In genomic region chr7:28263786-28264185, GRCm38 (mm10) we compare ENCODE assay signal across 9 mouse cellular contexts. TPM values are rescaled to one million over a fixed set of nuclear protein-coding genes. Genes with fewer than 3 reads are reported as not detected.
DNase-seq lines count a peak whose midpoint lies in the region; ATAC-seq and TF ChIP-seq lines count a peak whose summit lies in the region.
"Had no signal": no experiment of that assay in that cellular context is flagged by ENCODE, and none has a peak within 500 bp of the region (broad histone marks: within the 10 kb centered on the region; RNA-seq: fewer than 3 reads in every experiment).

No protein-coding gene starts in this region.

- no peak for TF ChIP-seq CTCF in G1E (IDR thresholded peaks at IDR 0.05; ENCODE audit: low read depth, low read length)
- peak; percentile 32 for TF ChIP-seq CTCF in hindbrain, postnatal 0 days (IDR thresholded peaks at IDR 0.05; ENCODE audit: low read depth)
- TF ChIP-seq CTCF in lung, adult 2 months (IDR thresholded peaks at IDR 0.05; ENCODE audit: insufficient read depth, low read length): no peak

- TF ChIP-seq POLR2A in lung, adult 2 months (IDR thresholded peaks at IDR 0.05; ENCODE audit: borderline replicate concordance, extremely low read depth, low read depth, low read length): no peak

- H3K36me3 ChIP-seq in hindbrain, embryonic 11.5 days (ENCODE audit: control insufficient read depth, insufficient read depth, low read length): no peaks in the 10 kb centered on the region
- H3K36me3 ChIP-seq in hindbrain, embryonic 16.5 days (ENCODE audit: control insufficient read depth, insufficient read depth, low read length): no peaks in the 10 kb centered on the region
- H3K36me3 ChIP-seq in G1E (replicated peaks): no peaks in the 10 kb centered on the region
- no peaks in the 10 kb centered on the region for H3K36me3 ChIP-seq in hindbrain, postnatal 0 days (ENCODE audit: insufficient read depth, low read length)
- H3K36me3 ChIP-seq: hindbrain, embryonic 15.5 days had no signal

- H3K4me3 ChIP-seq in hindbrain, embryonic 11.5 days (ENCODE audit: low read depth, low read length): no peak overlapping the region
- no peak overlapping the region for H3K4me3 ChIP-seq in hindbrain, embryonic 16.5 days (ENCODE audit: low read length)
- no peak overlapping the region for H3K4me3 ChIP-seq in G1E (ENCODE audit: low read depth, low read length)
- H3K4me3 ChIP-seq in hindbrain, postnatal 0 days (ENCODE audit: low read length): no peak overlapping the region
- H3K4me3 ChIP-seq in lung, adult 2 months (replicated peaks; ENCODE audit: extremely low read depth, low read depth, low read length): no peak overlapping the region
- H3K4me3 ChIP-seq: hindbrain, embryonic 15.5 days had no signal

- no peaks in the 10 kb centered on the region; the same call in 1 of the 2 replicates for H3K27me3 ChIP-seq in hindbrain, embryonic 11.5 days (ENCODE audit: control insufficient read depth, insufficient read depth, low read length)
- no peaks in the 10 kb centered on the region for H3K27me3 ChIP-seq in hindbrain, embryonic 16.5 days (replicated peaks; ENCODE audit: control insufficient read depth, insufficient read depth, low read length)
- peaks cover 13% of the 10 kb centered on the region for H3K27me3 ChIP-seq in G1E (ENCODE audit: insufficient read depth, low read length)
- H3K27me3 ChIP-seq in hindbrain, postnatal 0 days (ENCODE audit: insufficient read depth, low read length): no peaks in the 10 kb centered on the region

- H3K9ac ChIP-seq in hindbrain, embryonic 11.5 days (ENCODE audit: low read depth, low read length): no peak overlapping the region
- no peak overlapping the region for H3K9ac ChIP-seq in hindbrain, embryonic 16.5 days (ENCODE audit: low read depth, low read length)
- H3K9ac ChIP-seq in hindbrain, postnatal 0 days (replicated peaks; ENCODE audit: low read length): no peak overlapping the region
- H3K9ac ChIP-seq: hindbrain, embryonic 15.5 days had no signal

- no peak for ATAC-seq in hindbrain, embryonic 11.5 days (ENCODE audit: low FRiP score)
- ATAC-seq in hindbrain, embryonic 16.5 days: no peak
- ATAC-seq in G1E (ENCODE audit: extremely low read depth, insufficient number of reproducible peaks, low FRiP score, poor library complexity, severe bottlenecking): peak; percentile 68
- no peak for ATAC-seq in hindbrain, postnatal 0 days

- peak; percentile 80 for DNase-seq in hindbrain, embryonic 11.5 days (ENCODE audit: low spot score)
- DNase-seq in G1E (ENCODE audit: low spot score): peak; percentile 73
- DNase-seq in c-Kit-positive CD71-positive TER-119-positive erythroid progenitor cells, embryonic 14.5 days (ENCODE audit: low spot score): peak; percentile 58
- peak; percentile 53 for DNase-seq in hindbrain, postnatal 0 days (ENCODE audit: low spot score)
- peak; percentile 50 for DNase-seq in lung, adult 2 months
- DNase-seq in spleen, postnatal 36 days (ENCODE audit: low spot score in 2 of 2): peak; percentile 16 to 37
- DNase-seq in cerebellum, adult 11 months: no peak

- no peaks in the 10 kb centered on the region for H3K9me3 ChIP-seq in hindbrain, embryonic 11.5 days (ENCODE audit: control insufficient read depth, low read length)
- no peaks in the 10 kb centered on the region for H3K9me3 ChIP-seq in hindbrain, embryonic 16.5 days (ENCODE audit: control insufficient read depth, low read length)
- no peaks in the 10 kb centered on the region for H3K9me3 ChIP-seq in G1E (replicated peaks)
- H3K9me3 ChIP-seq in hindbrain, postnatal 0 days (ENCODE audit: low read length): no peaks in the 10 kb centered on the region
- H3K9me3 ChIP-seq: hindbrain, embryonic 15.5 days had no signal

- WGBS in hindbrain, embryonic 11.5 days: 8% methylated on average over 13 of the region's 15 CpGs
- 8% methylated on average over 15 of the region's 15 CpGs for WGBS in hindbrain, embryonic 16.5 days
- 8% methylated on average over 15 of the region's 15 CpGs for WGBS in hindbrain, postnatal 0 days
- 4% methylated on average over 15 of the region's 15 CpGs for WGBS in lung, adult 2 months

- no peak overlapping the region for H3K4me2 ChIP-seq in hindbrain, embryonic 11.5 days (replicated peaks; ENCODE audit: low read depth, low read length)
- no peak overlapping the region for H3K4me2 ChIP-seq in hindbrain, embryonic 16.5 days (ENCODE audit: low read length)
- H3K4me2 ChIP-seq in hindbrain, postnatal 0 days (ENCODE audit: low read depth, low read length): no peak overlapping the region
- H3K4me2 ChIP-seq: hindbrain, embryonic 15.5 days had no signal

- no peak overlapping the region for H3K27ac ChIP-seq in hindbrain, embryonic 11.5 days (ENCODE audit: low read depth, low read length)
- no peak overlapping the region for H3K27ac ChIP-seq in hindbrain, embryonic 16.5 days (ENCODE audit: low read depth, low read length)
- H3K27ac ChIP-seq in hindbrain, postnatal 0 days: no peak overlapping the region
- H3K27ac ChIP-seq: hindbrain, embryonic 15.5 days had no signal

- H3K4me1 ChIP-seq in hindbrain, embryonic 11.5 days (replicated peaks; ENCODE audit: control insufficient read depth, insufficient read depth, low read length): no peaks in the 10 kb centered on the region
- peaks cover 1% of the 10 kb centered on the region; the same call in 1 of the 2 replicates for H3K4me1 ChIP-seq in hindbrain, embryonic 16.5 days (ENCODE audit: control insufficient read depth, insufficient read depth, low read depth, low read length)
- peaks cover 15% of the 10 kb centered on the region for H3K4me1 ChIP-seq in G1E (ENCODE audit: insufficient read depth, low read depth, low read length)
- no peaks in the 10 kb centered on the region for H3K4me1 ChIP-seq in hindbrain, postnatal 0 days (ENCODE audit: insufficient read depth, low read length)
- H3K4me1 ChIP-seq in lung, adult 2 months (ENCODE audit: control insufficient read depth, insufficient read depth, low read length): peaks cover 3% of the 10 kb centered on the region; the same call in 1 of the 2 replicates

RNA-seq across cellular contexts. Expression of gene Eid2, which starts 3.9 kb away (rescaled TPM):
- 7.2 and 12.7 TPM in 2 replicates for polyA plus RNA-seq in hindbrain, embryonic 11.5 days (2014; fragmentation: Nextera tagmentation; extraction: Ambion mirVana)
- 2.9 and 3.7 TPM in 2 replicates for polyA plus RNA-seq in hindbrain, embryonic 16.5 days (2015; fragmentation: Nextera tagmentation; extraction: Ambion mirVana)
- 18.0 and 23.5 TPM in 2 replicates for total RNA-seq in G1E (2014; fragmentation: Nextera tagmentation)
- total RNA-seq in G1E (2017): 23.5 and 25.1 TPM in 2 replicates
- polyA plus RNA-seq in G1E (2012): 51.7 and 73.7 TPM in 2 replicates
- total RNA-seq in hindbrain, postnatal 0 days (2014; rRNA removed): 48.4 and 70.7 TPM in 2 replicates
- 21.0 and 22.3 TPM in 2 replicates for polyA plus RNA-seq in hindbrain, postnatal 0 days (2015; fragmentation: Nextera tagmentation; extraction: Ambion mirVana)
- polyA plus RNA-seq in lung, adult 2 months (2012; rRNA removed): 5.2 and 8.1 TPM in 2 replicates

RNA-seq across cellular contexts. Expression of gene Eid2b, which starts 13.8 kb away (rescaled TPM):
- 17.4 and 19.0 TPM in 2 replicates for polyA plus RNA-seq in hindbrain, embryonic 11.5 days (2014; fragmentation: Nextera tagmentation; extraction: Ambion mirVana)
- 33.5 and 36.3 TPM in 2 replicates for polyA plus RNA-seq in hindbrain, embryonic 16.5 days (2015; fragmentation: Nextera tagmentation; extraction: Ambion mirVana)
- 7.3 and 8.9 TPM in 2 replicates for total RNA-seq in G1E (2014; fragmentation: Nextera tagmentation)
- total RNA-seq in G1E (2017): 5.4 and 6.3 TPM in 2 replicates
- polyA plus RNA-seq in G1E (2012): 17.6 and 20.9 TPM in 2 replicates
- total RNA-seq in hindbrain, postnatal 0 days (2014; rRNA removed): 34.6 and 38.2 TPM in 2 replicates
- 42.3 and 45.1 TPM in 2 replicates for polyA plus RNA-seq in hindbrain, postnatal 0 days (2015; fragmentation: Nextera tagmentation; extraction: Ambion mirVana)
- 11.9 and 15.6 TPM in 2 replicates for polyA plus RNA-seq in lung, adult 2 months (2012; rRNA removed)

RNA-seq across cellular contexts. Expression of gene Selenov, which starts 27.2 kb away (rescaled TPM):
- 0.46 and 0.52 TPM in 2 replicates for polyA plus RNA-seq in hindbrain, embryonic 11.5 days (2014; fragmentation: Nextera tagmentation; extraction: Ambion mirVana)
- 1.7 and 3.1 TPM in 2 replicates for polyA plus RNA-seq in hindbrain, embryonic 16.5 days (2015; fragmentation: Nextera tagmentation; extraction: Ambion mirVana)
- total RNA-seq in G1E (2014; fragmentation: Nextera tagmentation) (not detected in 2 replicates), G1E (2017) (0.12 TPM in 1 of 2 replicates, not detected in the other)
- not detected in 2 replicates for polyA plus RNA-seq in G1E (2012)
- total RNA-seq in hindbrain, postnatal 0 days (2014; rRNA removed): 2.1 and 3.6 TPM in 2 replicates
- 5.1 and 7.1 TPM in 2 replicates for polyA plus RNA-seq in hindbrain, postnatal 0 days (2015; fragmentation: Nextera tagmentation; extraction: Ambion mirVana)
- not detected in 2 replicates for polyA plus RNA-seq in lung, adult 2 months (2012; rRNA removed)

RNA-seq across cellular contexts. Expression of gene Dll3, which starts 38.3 kb away (rescaled TPM):
- 77.4 and 86.1 TPM in 2 replicates for polyA plus RNA-seq in hindbrain, embryonic 11.5 days (2014; fragmentation: Nextera tagmentation; extraction: Ambion mirVana)
- 18.6 and 19.2 TPM in 2 replicates for polyA plus RNA-seq in hindbrain, embryonic 16.5 days (2015; fragmentation: Nextera tagmentation; extraction: Ambion mirVana)
- 1.2 TPM in 1 of 2 replicates, not detected in the other for total RNA-seq in G1E (2014; fragmentation: Nextera tagmentation)
- total RNA-seq in G1E (2017): 0.49 TPM in 1 of 2 replicates, not detected in the other
- polyA plus RNA-seq in G1E (2012): 0.23 and 0.25 TPM in 2 replicates
- 20.1 and 24.8 TPM in 2 replicates for total RNA-seq in hindbrain, postnatal 0 days (2014; rRNA removed)
- polyA plus RNA-seq in hindbrain, postnatal 0 days (2015; fragmentation: Nextera tagmentation; extraction: Ambion mirVana): 17.0 and 20.2 TPM in 2 replicates
- 0.12 and 0.20 TPM in 2 replicates for polyA plus RNA-seq in lung, adult 2 months (2012; rRNA removed)

RNA-seq across cellular contexts. Expression of gene Timm50, which starts 48.1 kb away (rescaled TPM):
- polyA plus RNA-seq in hindbrain, embryonic 11.5 days (2014; fragmentation: Nextera tagmentation; extraction: Ambion mirVana): 189 and 201 TPM in 2 replicates
- polyA plus RNA-seq in hindbrain, embryonic 16.5 days (2015; fragmentation: Nextera tagmentation; extraction: Ambion mirVana): 131 and 142 TPM in 2 replicates
- 107 and 113 TPM in 2 replicates for total RNA-seq in G1E (2014; fragmentation: Nextera tagmentation)
- total RNA-seq in G1E (2017): 58.3 and 73.9 TPM in 2 replicates
- polyA plus RNA-seq in G1E (2012): 184 and 298 TPM in 2 replicates
- 71.6 and 82.9 TPM in 2 replicates for total RNA-seq in hindbrain, postnatal 0 days (2014; rRNA removed)
- polyA plus RNA-seq in hindbrain, postnatal 0 days (2015; fragmentation: Nextera tagmentation; extraction: Ambion mirVana): 125 and 131 TPM in 2 replicates
- 38.8 and 44.4 TPM in 2 replicates for polyA plus RNA-seq in lung, adult 2 months (2012; rRNA removed)
